Mouse (Mus musculus) gonadal fat pad, adult 2 months (tissue): ENCODE data around the gene Fhl2. TPM values are rescaled to one million over a fixed set of nuclear protein-coding genes. Genes with fewer than 3 reads are reported as not detected.
"Not testable (repeated sequence)": the region's sequence is repeated elsewhere in the genome, so short reads cannot be mapped to it uniquely, and the experiment has no call there.

Experiments used
- DNase-seq: peaks from one replicate; pipeline ENCODE4 v3.0.0-alpha.2; 2012; ENCODE audit warnings: low read depth
- polyA plus RNA-seq: library from polyadenylated mRNA; depleted of rRNA; stranded (reverse); fragments of >200 nt; gene quantifications from 2 replicates; pipeline ENCODE4 v1.2.3, GENCODE M21; 2012

The Fhl2 gene
- polyA plus RNA-seq, 1 experiment: 15.4 TPM

- DNase-seq: no peak
These were observed 46.6 kb downstream of the Fhl2 start for GRCm38 (mm10) chr1:43150225-43150624.

GRCm38 (mm10) chr1:43147474-43147873 lies 49.3 kb downstream of the Fhl2 start:
- no peak for DNase-seq

DNA sequence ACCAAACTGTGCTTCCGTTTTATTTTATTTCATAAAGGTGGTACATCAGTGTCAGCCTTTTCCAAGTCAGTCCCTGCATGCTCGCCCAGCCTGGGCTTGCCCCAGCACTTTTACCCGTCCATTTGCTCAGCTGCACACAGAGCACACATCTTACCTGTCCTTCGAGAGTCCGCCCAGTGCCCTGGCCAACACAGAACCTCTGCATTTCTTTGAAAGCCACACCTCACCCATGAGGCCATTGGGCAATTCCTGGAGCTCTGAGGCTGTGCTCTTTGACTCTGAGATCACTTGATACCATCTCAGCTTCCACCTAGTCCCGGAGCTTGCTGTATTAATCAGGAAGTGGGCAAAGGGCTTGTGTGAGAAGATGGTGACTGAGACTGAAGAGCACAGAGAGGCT lies 51.4 kb downstream of the Fhl2 start:
- DNase-seq: no peak

GRCm38 (mm10) chr1:43144338-43144906 lies 52.4 kb downstream of the Fhl2 start:
- DNase-seq: no peak

- no peak for DNase-seq
These were observed 53.0 kb downstream of the Fhl2 start for GRCm38 (mm10) chr1:43143791-43144190.

DNA sequence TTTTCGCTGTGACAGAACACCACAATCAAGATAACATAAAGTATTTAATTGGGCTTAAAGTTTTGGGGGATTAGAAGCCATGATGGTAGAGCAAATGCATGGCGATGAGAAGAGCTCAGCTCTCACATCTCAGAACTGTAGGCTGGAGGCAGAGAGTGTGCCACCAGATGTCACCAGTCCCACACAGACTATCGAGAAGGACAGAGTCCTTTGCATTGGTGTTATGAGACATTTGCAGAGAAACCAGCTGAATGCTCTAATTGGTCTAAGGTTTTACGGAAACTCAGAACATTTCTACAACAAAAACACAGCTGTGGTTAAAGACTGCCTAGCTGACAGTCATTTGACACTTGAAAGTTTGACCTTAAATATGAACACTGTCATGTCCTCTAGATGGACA lies 53.5 kb downstream of the Fhl2 start:
- no peak for DNase-seq

GRCm38 (mm10) chr1:43142849-43143248 lies 53.9 kb downstream of the Fhl2 start:
- DNase-seq: no peak

DNA sequence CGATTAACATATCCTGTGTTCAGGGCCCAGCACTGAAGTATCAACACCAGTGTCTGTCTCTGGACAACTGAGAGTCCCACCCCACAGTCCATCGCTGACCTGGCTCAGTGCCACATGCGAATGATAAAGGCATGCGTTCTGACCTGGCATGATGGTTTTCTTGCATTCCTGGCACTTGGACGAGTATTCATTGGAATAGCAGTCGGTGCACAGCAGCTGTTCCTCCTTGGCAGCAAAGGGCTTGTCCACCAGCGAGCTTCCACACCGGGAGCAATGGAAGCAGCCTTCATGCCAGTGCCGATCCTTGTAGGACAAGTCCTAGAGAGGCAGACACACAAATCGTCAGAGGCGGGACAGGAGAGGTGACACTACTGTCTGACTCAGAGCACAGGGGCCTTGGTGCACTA lies 55.2 kb downstream of the Fhl2 start:
- no peak for DNase-seq

DNA sequence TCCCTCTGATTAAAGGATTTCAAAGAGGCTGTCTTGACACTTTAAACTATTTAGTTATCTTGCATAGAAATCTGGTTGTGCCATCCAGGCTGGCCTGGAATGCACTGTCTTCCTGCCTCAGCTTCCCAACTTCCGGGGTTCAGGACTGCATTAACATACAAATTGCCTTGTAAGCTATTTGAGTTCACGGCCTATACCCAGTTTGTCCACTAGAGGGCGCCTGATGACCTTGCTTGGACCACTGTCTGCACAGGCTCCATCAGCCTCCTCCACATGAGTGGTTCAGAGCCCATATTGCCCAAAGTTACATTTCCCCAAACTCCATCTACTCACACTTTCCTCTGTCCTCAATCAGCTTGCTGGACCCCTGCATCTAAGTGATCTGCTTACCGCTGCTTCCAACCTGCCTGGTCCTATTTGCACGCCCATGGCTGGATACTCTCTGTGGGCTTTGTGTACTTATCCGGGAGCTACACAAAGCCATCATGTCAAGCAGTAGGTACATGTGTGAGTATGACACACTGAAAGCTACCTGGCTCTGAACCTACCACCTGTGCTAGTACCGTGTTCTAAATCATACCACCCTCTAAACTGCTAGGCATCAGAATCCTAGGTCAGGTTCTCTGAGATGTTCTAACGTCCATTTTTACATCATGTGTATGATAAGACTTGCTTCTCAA lies 57.1 kb downstream of the Fhl2 start:
- DNase-seq: no peak

- DNase-seq: no peak
These were observed 58.4 kb downstream of the Fhl2 start for GRCm38 (mm10) chr1:43138268-43138812.

GRCm38 (mm10) chr1:43137334-43137733 lies 59.5 kb downstream of the Fhl2 start:
- no peak for DNase-seq

DNA sequence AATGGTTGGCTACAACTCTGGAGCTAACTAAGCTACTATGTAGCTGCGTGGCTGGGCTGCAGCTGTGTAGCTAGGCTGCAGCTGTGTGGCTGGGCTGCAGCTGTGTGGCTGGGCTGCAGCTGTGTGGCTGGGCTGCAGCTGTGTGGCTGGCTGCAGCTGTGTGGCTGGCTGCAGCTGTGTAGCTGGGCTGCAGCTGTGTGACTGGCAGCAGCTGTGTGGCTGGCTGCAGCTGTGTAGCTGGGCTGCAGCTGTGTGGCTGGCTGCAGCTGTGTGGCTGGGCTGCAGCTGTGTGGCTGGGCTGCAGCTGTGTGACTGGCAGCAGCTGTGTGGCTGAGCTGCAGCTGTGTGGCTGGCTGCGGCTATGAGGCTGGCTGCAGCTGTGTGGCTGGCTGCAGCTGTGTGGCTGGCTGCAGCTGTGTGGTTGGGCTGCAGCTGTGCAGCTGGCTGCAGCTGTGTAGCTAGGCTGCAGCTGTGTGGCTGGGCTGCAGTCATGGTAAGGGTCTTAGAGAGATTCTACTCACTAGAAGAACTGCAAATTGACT lies 60.2 kb downstream of the Fhl2 start:
- DNase-seq: not testable (repeated sequence)

DNA sequence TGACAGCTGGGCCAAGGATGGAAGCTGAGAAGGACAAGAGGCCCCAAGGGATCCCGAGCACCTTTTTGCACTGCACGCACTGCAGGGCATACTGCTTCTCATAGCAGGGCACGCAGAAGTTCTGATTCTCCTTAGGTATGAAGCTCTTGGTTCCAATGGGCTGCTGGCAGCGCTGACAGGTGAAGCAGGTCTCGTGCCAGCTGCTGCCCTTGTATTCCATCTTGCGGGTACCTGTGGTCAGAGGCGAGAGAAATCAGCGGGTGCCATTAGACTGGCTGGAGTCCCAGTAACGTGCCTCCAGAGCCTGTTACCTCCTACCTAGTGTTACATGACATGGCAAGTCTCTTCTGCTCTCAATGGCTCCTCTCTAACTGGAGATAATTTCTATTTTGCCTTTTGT lies 65.2 kb downstream of the Fhl2 start:
- no peak for DNase-seq

- DNase-seq: no peak
These were observed 66.4 kb downstream of the Fhl2 start for GRCm38 (mm10) chr1:43130219-43130981.

DNA sequence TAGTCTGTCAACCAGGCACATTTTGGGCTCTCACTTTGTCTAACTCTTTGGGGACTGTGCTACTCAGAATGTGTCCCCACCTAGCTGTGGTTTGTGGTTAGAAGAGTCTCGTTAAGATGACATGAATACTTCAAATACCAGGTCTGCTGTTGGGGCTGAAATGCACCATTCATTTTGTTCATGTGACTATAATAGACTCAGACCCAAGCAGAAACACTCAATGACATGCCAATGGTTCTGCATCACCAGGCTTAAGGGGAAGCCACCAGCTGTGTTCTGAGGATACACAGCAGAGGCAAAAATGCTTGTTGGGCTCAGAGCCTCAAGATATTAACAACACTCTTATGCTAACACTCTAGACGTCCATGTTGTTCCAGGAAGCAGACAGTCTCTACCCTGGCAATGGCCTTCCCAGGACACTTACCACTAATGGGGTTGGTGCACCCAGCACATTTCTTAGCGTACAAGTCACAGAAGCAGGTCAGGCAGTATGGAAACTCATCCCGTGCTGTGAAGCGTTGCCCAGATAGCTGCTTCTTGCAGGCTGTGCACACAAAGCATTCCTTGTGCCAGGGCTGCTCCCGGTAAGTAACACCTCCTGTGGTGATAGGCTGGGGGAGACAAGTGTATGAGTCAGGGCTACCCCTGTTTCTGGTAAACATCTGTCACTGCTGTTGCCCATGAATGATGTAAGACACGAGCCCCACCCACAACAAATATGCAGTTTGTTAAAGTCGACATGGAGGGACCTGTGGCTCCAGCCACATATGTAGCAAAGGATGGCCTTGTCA lies 68.8 kb downstream of the Fhl2 start:
- DNase-seq: no peak

GRCm38 (mm10) chr1:43127196-43127595 lies 69.6 kb downstream of the Fhl2 start:
- DNase-seq: no peak

DNA sequence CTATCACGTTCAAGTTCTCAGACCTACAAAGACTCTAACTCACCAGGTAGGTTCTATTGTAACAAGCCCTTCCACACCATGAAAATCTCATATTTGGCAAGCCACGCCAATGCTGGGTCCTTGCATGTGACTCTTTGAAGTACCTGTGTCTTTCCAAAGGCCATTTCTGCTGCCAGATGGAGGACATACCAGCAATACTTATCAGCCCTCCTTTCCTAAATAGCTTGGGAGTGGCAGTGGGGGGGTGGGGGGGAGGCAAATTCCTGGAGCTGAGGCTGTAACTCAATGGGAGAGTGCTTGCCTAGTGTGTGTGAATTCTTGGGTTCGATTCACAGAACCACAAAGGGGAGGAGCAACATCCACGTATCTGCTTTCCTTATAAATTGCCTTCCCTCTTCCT lies 72.1 kb downstream of the Fhl2 start:
- no peak for DNase-seq

DNA sequence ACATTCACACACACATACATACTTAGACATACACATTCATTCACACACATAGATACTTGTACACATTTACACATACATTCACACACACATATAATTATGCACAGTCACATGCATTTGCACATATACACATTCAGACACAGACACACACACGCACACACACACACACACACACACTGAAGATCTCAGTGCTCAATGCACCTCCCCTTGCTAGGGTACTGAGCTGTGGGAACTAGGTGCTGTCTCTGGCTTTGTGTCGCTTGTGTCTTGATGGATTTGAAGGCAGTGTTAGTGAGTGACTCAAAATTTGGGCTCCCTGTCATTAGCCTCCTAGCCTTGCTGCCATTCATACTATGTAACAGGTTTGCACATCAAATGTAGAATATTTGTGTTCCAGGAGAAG lies 74.2 kb downstream of the Fhl2 start:
- no peak for DNase-seq

DNA sequence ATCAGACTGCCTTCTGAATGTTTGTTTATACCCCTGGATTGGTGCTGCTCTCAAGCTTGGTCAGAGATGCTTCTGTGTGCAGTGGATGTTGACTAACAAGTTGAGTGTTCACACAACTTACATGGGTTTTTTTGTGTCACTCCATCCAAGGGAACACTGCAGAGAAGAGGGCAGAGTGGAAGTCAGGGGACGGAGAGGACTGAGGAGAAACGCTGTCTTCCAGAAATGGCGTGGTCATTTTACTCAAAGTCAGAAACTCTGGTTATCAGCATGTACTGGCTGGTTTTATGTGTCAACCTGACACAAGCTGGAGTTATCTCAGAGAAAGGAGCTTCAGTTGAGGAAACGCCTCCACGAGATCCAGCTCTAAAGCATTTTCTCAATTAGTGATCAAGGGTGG lies 75.8 kb downstream of the Fhl2 start:
- no peak for DNase-seq

- no peak for DNase-seq
These were observed 79.3 kb downstream of the Fhl2 start for GRCm38 (mm10) chr1:43117435-43117834.

- no peak for DNase-seq
These were observed 83.9 kb downstream of the Fhl2 start for GRCm38 (mm10) chr1:43112882-43113281.

DNA sequence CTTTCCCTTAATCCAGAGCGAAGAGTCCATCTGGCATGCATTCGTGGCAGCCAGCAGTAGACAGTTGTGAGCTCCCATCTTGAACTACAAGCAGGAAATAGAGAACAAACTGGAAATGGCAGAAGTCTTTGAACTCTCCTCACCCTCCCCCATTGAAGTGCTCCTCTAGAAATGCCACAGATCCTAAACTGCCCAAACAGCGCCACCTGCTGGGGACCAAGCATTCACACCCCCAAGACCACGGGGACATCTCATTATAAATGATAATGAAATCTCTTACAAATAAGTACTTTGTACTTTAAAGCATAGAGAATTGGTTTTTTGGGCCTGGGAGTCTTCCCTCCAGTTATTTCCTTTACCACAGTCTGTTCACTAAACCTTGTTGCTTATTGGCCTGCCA lies 86.2 kb downstream of the Fhl2 start:
- no peak for DNase-seq
